Mouse (Mus musculus) midbrain, postnatal 0 days (tissue): ENCODE results near the gene Olfr1179. TPM values are rescaled to one million over a fixed set of nuclear protein-coding genes. Genes with fewer than 3 reads are reported as not detected.

Experiments used
- ATAC-seq: fragments of 200-750 bp; cut with Nextera tagmentation; 2 replicates; pipeline ENCODE4 v1.8.0; 2017; ENCODE audit warnings: moderate number of reproducible peaks, mild to moderate bottlenecking, moderate TSS enrichment, moderate library complexity; ENCODE audit not compliant: low FRiP score
- DNase-seq: peaks from one replicate; pipeline ENCODE4 v3.0.0-alpha.2; 2015; ENCODE audit warnings: low spot score
- H3K27ac ChIP-seq: fragments of 300-500 bp; sonication (generic); 2 replicates; pipeline ENCODE4 v1.5.1; 2014; ENCODE audit warnings: low read depth, mild to moderate bottlenecking, low read length, mixed read lengths
- H3K27me3 ChIP-seq: fragments of 300-500 bp; sonication (generic); 2 replicates; pipeline ENCODE4 v1.6.1; 2014; ENCODE audit warnings: low read length, control low read depth, mixed read lengths; ENCODE audit not compliant: insufficient read depth
- H3K36me3 ChIP-seq: fragments of 300-500 bp; sonication (generic); 2 replicates; pipeline ENCODE4 v1.6.1; 2014; ENCODE audit warnings: low read length, control low read depth, mixed read lengths; ENCODE audit not compliant: insufficient read depth
- H3K4me1 ChIP-seq: fragments of 300-500 bp; sonication (generic); 2 replicates; pipeline ENCODE4 v1.6.1; 2014; ENCODE audit warnings: mild to moderate bottlenecking, control low read depth, antibody characterized with exemption, low read length, mixed read lengths; ENCODE audit not compliant: insufficient read depth
- H3K4me2 ChIP-seq: fragments of 300-500 bp; sonication (generic); 2 replicates; pipeline ENCODE4 v1.6.1; 2014; ENCODE audit warnings: low read depth, mild to moderate bottlenecking, low read length, mixed read lengths; ENCODE audit not compliant: poor library complexity, severe bottlenecking
- H3K4me3 ChIP-seq: fragments of 300-500 bp; sonication (generic); 2 replicates; pipeline ENCODE4 v1.5.1; 2014; ENCODE audit warnings: low read depth, mild to moderate bottlenecking, low read length, moderate library complexity
- H3K9ac ChIP-seq: fragments of 300-500 bp; sonication (generic); replicated peaks from 2 replicates; pipeline ENCODE4 v1.6.1; 2014; ENCODE audit warnings: mild to moderate bottlenecking, low read length, moderate library complexity, mixed read lengths; ENCODE audit not compliant: poor library complexity, severe bottlenecking
- H3K9me3 ChIP-seq: fragments of 300-500 bp; sonication (generic); 2 replicates; pipeline ENCODE4 v1.6.1; 2016; ENCODE audit warnings: low read length, control low read depth
- CTCF ChIP-seq: IDR thresholded peaks from 2 replicates; pipeline ENCODE4 v1.5.1; 2016; ENCODE audit warnings: antibody characterized with exemption, mild to moderate bottlenecking
- WGBS: fragments of 180-500 bp; shearing (Covaris S2); extraction: QIAGEN DNeasy Blood & Tissue Kit; methylation state at CpG from one replicate; pipeline ENCODE4 v1.1.7; 2014; 5-methylcytosine and 5-hydroxymethylcytosine counted together
- polyA plus RNA-seq: library from polyadenylated mRNA; unstranded; fragments of >200 nt; fragmentation: Nextera tagmentation; extraction: Ambion mirVana; gene quantifications from 2 replicates; pipeline ENCODE4 v1.2.1, GENCODE M21; 2015
- total RNA-seq: library from RNA; depleted of rRNA; stranded (reverse); fragments of >200 nt; gene quantifications from 2 replicates; pipeline ENCODE4 v1.2.3, GENCODE M21; 2014; rRNA removed

Gene Olfr1179
- total and polyA plus RNA-seq, 2 experiments from 2014 or later, result not detected

DNA sequence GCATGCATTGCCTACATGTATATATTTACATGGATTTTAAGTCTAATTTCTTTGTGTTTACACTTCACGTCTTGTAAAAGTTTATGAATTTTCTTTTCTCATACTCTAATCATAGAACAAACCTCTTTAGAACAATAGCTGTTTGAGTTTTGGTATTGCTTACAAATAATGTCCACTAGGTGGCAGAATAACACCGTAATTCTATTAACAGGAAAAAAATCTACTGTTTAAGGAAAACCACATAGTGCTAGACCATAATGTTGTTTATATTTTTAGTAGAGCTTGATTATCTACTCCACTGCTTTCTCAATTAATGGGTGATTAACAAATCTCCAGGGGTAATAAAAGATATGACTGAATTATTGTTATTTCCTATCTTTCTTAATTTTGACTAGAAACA lies 49.9 kb downstream of the Olfr1179 start:
- WGBS, result 3% methylated on average over 2 of the region's 2 CpGs
- DNase-seq (peak; percentile 84), ATAC-seq (0 out of 2 replicates have a peak, but pooled peaks have one; percentile 34)
- Histone ChIP-seq H3K4me2 (no peak overlapping the region), H3K9me3 (no peaks in the 10 kb centered on the region), H3K36me3 (no peaks in the 10 kb centered on the region), H3K27me3 (no peaks in the 10 kb centered on the region), H3K9ac (no peak overlapping the region), H3K27ac (no peak overlapping the region), H3K4me1 (no peaks in the 10 kb centered on the region), H3K4me3 (no peak overlapping the region)
- TF ChIP-seq CTCF, result peak; percentile 82

Other genes starting within 250 kb of the Olfr1179 start
- gene Olfr1168, start 224.6 kb downstream of the Olfr1179 start, total RNA-seq, result not detected in 2 replicates
- gene Olfr1168, start 224.6 kb downstream of the Olfr1179 start, polyA plus RNA-seq, result not detected in 2 replicates
- not detected in 2 replicates for gene Olfr1170, start 178.1 kb downstream of the Olfr1179 start, total RNA-seq
- not detected in 2 replicates for gene Olfr1170, start 178.1 kb downstream of the Olfr1179 start, polyA plus RNA-seq
- gene Olfr1173, start 126.6 kb downstream of the Olfr1179 start, total RNA-seq, result not detected in 2 replicates
- gene Olfr1173, start 126.6 kb downstream of the Olfr1179 start, polyA plus RNA-seq, result not detected in 2 replicates
- not detected in 2 replicates for gene Olfr1174-ps, start 91.3 kb downstream of the Olfr1179 start, total RNA-seq
- not detected in 2 replicates for gene Olfr1174-ps, start 91.3 kb downstream of the Olfr1179 start, polyA plus RNA-seq
- gene Olfr1175-ps, start 79.2 kb downstream of the Olfr1179 start, total RNA-seq, result not detected in 2 replicates
- gene Olfr1175-ps, start 79.2 kb downstream of the Olfr1179 start, polyA plus RNA-seq, result not detected in 2 replicates
- not detected in 2 replicates for gene Olfr1176, start 69.7 kb downstream of the Olfr1179 start, total RNA-seq
- gene Olfr1176, start 69.7 kb downstream of the Olfr1179 start, polyA plus RNA-seq, result not detected in 2 replicates
- gene Olfr1177-ps, start 60.0 kb downstream of the Olfr1179 start, total RNA-seq, result not detected in 2 replicates
- gene Olfr1177-ps, start 60.0 kb downstream of the Olfr1179 start, polyA plus RNA-seq, result not detected in 2 replicates
- not detected in 2 replicates for gene Olfr1178, start 19.4 kb downstream of the Olfr1179 start, total RNA-seq
- not detected in 2 replicates for gene Olfr1178, start 19.4 kb downstream of the Olfr1179 start, polyA plus RNA-seq
- not detected in 2 replicates for gene Olfr1180, start 12.7 kb upstream of the Olfr1179 start, total RNA-seq
- not detected in 2 replicates for gene Olfr1180, start 12.7 kb upstream of the Olfr1179 start, polyA plus RNA-seq
- not detected in 2 replicates for gene Olfr1181, start 19.7 kb upstream of the Olfr1179 start, total RNA-seq
- gene Olfr1181, start 19.7 kb upstream of the Olfr1179 start, polyA plus RNA-seq, result not detected in 2 replicates
- not detected in 2 replicates for gene Gm13757, start 42.7 kb upstream of the Olfr1179 start, total RNA-seq
- gene Gm13757, start 42.7 kb upstream of the Olfr1179 start, polyA plus RNA-seq, result not detected in 2 replicates
- not detected in 2 replicates for gene Olfr1183, start 48.4 kb upstream of the Olfr1179 start, total RNA-seq
- not detected in 2 replicates for gene Olfr1183, start 48.4 kb upstream of the Olfr1179 start, polyA plus RNA-seq
- gene Olfr1184, start 77.1 kb upstream of the Olfr1179 start, total RNA-seq, result not detected in 2 replicates
- not detected in 2 replicates for gene Olfr1184, start 77.1 kb upstream of the Olfr1179 start, polyA plus RNA-seq
- not detected in 2 replicates for gene Olfr1185-ps1, start 86.9 kb upstream of the Olfr1179 start, total RNA-seq
- not detected in 2 replicates for gene Olfr1185-ps1, start 86.9 kb upstream of the Olfr1179 start, polyA plus RNA-seq
- gene Olfr1186, start 112.1 kb upstream of the Olfr1179 start, total RNA-seq, result not detected in 2 replicates
- gene Olfr1186, start 112.1 kb upstream of the Olfr1179 start, polyA plus RNA-seq, result not detected in 2 replicates
- gene Olfr1188, start 150.5 kb upstream of the Olfr1179 start, total RNA-seq, result not detected in 2 replicates
- not detected in 2 replicates for gene Olfr1188, start 150.5 kb upstream of the Olfr1179 start, polyA plus RNA-seq
- gene Olfr1189, start 180.0 kb upstream of the Olfr1179 start, total RNA-seq, result not detected in 2 replicates
- gene Olfr1189, start 180.0 kb upstream of the Olfr1179 start, polyA plus RNA-seq, result not detected in 2 replicates
- gene Olfr1191-ps1, start 234.1 kb upstream of the Olfr1179 start, total RNA-seq, result 0.28 TPM in 1 of 2 replicates, not detected in the other
- gene Olfr1191-ps1, start 234.1 kb upstream of the Olfr1179 start, polyA plus RNA-seq, result not detected in 2 replicates
- not detected in 2 replicates for gene Olfr1192-ps1, start 242.1 kb upstream of the Olfr1179 start, total RNA-seq
- not detected in 2 replicates for gene Olfr1192-ps1, start 242.1 kb upstream of the Olfr1179 start, polyA plus RNA-seq